Mouse (Mus musculus) kidney, adult 8-10 months (tissue): ENCODE results near the gene Prss53.
"Not testable (repeated sequence)": the region's sequence is repeated elsewhere in the genome, so short reads cannot be mapped to it uniquely, and the experiment has no call there.

ENCODE experiments used
- DNase-seq, 2 experiments: peaks; one replicate each; pipeline ENCODE4 v3.0.0; 2022

The Prss53 gene

DNA sequence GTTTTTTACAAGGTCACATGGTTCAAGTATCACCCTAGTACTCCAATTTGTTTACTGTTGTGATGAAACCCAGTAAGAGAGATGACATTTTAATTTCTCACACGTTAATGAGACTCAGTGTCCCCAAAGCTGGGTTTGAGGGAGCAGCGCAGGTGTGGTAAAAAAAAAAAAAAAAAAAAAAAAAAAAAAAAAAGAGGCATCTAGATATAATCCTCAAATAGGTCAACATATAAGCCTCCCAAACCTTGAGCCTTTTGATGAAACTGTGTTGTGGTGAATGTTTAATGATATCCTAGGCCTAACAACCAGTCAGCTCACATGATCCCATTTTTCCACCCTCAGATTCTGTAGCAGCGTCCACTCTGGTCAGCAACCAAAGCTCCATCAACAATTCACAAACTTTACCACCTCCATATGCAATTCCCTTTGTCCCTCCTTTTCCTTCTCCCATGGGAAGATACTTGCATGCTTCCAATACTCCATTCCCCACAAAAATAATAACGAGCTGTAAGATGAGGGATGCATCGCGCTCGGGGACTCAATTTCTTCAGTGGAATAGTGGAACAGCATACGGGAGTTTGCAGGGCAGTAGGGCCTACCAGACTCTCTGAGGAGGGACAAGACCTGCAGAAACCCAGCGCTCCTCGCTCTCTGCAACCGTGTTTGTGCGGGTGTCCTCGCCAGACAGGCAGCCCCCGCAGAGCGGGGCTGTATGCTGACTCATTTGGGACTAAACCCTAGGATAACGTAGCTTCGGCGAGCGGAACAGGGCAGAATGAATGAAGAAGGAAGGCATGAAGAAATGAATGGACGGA is 15.8 kb downstream of the Prss53 start:
- DNase-seq = no peak

DNA sequence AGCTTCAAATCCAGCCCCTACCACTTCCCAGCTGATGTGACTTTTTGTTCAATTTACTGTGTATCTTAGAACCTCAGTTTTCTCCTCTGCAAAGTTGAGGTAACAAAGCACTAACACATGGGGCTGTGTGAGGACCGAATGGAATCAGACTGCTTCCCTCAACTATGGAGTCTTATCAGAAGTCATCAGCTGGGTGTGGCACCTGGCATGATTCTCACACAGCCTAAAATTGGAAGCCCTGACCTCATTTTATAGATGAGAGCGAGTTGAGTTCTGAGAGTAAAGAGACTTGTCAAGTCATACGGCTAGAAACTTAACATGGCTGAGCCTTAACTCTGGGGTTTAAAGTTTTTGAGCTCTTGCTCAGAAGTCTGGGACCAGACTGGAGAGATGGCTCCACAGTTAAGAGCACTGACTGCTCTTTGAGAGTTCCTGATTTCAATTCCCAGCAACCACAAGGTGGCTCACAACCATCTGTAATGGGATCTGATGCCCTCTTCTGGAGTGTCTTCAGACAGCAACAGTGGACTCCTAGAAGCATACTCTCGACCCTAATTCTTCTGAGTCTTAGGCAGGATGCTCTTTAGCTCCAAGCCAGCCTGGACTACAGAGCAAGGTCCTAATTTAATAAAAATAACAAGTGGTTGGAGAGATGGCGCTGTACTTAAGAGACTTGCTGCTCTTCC is 20.5 kb downstream of the Prss53 start:
- no peak for DNase-seq

DNA sequence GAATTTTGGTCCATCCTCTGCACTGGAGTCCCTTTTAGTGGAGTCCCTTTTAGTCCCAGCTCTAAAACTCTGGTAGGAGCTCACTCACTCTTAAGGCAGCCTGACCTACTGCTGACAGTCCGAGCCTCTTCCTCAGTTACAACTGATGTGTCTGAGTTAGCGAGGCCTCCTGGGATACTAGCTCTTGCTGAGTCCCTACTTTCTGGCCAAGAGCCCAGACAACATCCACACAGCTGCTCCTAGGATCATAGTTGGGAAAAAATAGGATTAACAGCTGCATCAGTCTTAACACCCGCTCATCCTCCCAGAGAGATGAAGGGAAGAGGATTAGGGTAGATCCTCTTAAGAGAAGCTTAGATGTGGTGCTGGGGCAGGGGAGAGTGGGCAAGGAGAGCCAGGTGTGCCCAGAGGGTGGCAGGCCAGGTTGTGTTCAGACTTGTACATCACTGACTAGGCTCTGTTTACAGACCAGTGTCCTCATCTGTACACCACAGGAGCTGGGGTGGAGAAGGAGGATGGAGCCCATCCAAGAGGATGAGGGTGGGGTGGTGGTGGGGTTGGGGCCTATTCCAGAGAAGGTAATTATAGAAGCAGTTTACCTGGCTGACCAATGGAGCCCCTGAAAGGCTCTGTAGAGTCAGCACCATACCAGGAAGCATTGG is 21.5 kb downstream of the Prss53 start:
- DNase-seq = no peak

- no peak for DNase-seq
These were observed 23.1 kb downstream of the Prss53 start for GRCm38 (mm10) chr7:127867641-127868040.

DNA sequence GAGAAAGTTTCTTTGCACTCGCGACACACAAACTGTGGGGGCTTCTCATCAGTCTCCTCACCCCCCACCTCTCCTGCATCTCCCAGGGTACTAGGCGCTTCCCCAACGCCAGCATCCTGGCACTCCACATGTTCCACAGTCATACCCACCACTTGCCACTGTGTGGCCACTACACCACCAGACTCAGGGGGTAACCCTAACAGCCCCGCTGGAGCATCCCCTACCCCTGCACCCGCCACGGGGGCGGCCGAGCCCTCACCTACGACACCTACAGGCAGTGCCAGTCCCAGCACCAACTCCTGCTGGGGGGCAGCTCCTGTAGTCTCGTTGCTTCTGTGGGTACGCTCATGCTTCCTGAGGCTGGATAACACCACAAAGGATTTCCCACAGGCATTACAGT is 24.3 kb downstream of the Prss53 start:
- no peak for DNase-seq

DNA sequence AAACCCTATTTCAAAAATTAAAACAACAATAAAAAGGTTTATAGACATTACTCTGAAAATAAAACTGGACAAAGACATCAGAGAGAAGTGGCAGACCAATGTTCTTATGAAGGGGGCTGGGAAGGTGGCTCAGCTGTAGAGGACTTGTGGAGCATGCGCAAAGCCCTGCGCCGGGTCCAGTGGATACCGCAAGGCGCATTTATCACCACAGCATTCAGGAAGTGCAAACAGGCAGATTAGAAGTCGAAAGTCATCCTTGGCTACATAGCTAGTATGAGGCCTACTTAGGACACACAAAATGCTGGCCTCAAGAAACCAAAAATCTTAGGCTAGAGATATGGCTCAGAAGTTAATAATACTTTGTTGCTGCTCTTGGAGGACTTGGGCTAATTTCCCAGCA is 32.5 kb downstream of the Prss53 start:
- no peak for DNase-seq

GRCm38 (mm10) chr7:127850906-127851305 is 39.9 kb downstream of the Prss53 start:
- DNase-seq = no peak

GRCm38 (mm10) chr7:127849973-127850875 is 40.5 kb downstream of the Prss53 start:
- no peak for DNase-seq

DNA sequence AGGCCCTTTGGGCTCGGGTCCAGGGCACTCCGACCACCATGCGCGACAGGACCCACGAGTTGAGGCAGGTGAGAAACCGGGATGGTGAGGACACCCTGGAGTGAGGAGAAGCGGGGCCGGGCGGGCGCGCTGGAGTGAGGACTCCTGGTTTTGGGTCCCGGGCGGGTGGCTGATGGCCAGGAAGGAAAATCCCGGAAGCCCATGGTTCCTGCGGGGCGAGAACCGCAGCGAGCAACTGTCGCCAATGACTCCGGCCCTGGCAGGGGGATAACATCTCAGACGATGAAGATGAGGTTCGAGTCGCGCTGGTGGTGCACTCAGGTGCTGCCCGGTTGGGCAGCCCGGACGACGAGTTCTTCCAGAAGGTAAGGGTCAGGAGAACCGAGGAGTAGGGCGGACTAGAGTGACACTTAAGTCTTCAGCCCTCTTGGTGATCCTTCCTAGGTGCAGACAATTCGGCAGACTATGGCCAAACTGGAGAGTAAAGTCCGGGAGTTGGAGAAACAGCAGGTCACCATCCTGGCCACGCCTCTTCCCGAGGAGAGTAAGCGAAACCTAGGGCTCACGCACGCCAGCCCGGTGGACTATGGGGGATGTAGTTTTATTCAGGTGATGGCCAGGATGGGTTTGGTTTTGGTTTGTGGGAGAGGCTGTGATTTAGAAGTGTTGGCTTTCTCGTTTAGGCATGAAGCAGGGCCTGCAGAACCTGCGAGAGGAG is 48.6 kb downstream of the Prss53 start:
- peak; percentile 85 to 89 for DNase-seq

DNA sequence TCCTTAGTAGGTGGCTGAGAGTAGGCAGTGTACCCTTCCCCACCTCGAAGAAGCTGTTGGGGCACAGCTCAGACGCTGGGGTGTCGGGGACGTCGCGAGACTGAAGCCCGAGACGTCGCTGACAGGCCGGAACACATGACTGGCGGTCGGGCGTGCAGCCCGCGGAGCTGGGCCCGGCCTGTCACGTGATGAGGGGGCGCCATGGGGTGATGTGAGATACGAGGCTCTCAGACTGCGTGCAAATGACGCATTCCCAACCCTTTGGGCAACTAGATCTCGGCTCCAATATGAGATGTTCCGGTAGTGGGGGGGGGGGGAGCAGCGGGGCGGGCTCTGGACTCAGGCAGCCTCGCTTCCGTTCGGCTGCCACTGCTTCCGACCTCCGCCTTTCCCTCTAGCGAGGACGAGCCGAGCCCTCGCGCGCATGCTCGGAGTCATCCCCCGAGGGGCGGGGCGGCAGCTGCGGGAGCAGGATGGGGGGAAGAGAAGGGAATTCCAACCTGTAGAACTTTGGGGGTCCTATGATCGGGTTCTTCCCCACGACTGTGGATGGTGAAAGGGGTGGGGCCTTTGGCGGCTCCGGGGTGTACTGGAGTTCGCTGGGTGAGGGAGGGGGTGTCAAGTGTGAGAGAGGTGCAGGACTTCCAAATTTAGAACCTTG is 49.3 kb downstream of the Prss53 start:
- DNase-seq = peak; percentile 89 to 93

DNA sequence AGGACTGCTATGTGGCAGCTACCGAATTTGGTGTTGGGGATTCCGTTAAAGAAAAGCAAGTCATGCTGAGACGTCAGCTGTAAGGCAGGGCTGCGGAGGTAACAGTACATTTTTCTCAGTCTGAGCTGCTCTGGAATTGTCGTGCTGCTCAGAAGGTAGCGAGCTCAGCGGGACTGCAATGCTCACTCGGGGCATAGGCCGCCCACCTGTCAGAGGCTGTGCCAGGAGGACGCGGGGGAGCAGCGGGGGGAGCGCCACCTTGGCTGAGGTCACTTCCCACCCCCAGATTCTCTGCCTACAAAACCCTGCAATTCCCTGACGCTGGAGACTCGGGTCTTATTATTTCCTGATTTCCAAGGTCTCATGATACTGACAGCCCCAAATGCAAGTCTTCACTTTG is 49.9 kb downstream of the Prss53 start:
- peak in 1 of 2 experiments; percentile 43 for DNase-seq

DNA sequence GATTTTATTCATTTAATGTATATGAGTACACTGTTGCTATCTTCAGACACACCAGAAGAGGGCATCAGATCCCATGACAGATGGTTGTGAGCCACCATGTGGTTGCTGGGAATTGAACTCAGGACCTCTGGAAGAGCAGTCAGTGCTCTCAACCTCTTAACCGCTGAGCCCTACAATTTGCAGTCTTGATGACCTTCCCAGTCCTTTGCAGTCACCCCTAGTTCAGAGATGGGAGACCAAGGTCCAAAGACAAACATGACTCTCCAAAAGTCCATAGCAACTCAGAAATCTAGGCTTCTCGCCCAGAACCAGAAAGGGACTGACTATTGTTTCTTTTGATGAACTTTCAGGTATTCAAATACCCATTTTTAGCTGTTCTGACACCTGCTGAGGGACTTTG is 50.7 kb downstream of the Prss53 start:
- not testable (repeated sequence) for DNase-seq

- DNase-seq = not testable (repeated sequence)
These were observed 52.9 kb downstream of the Prss53 start for GRCm38 (mm10) chr7:127837878-127838277.

GRCm38 (mm10) chr7:127837473-127837872 is 53.3 kb downstream of the Prss53 start:
- DNase-seq = no peak
